Mouse (Mus musculus) G1E (cell line): Measurements from ENCODE around the gene Gbp2b. TPM values are rescaled to one million over a fixed set of nuclear protein-coding genes. Genes with fewer than 3 reads are reported as not detected.
A peak's percentile ranks its signal among the peaks of the same experiment; 100 is the strongest.
"Not testable (repeated sequence)": the region's sequence is repeated elsewhere in the genome, so short reads cannot be mapped to it uniquely, and the experiment has no call there.

ENCODE experiments used
- ATAC-seq: 2 replicates; pipeline ENCODE4 v1.8.0; 2016; ENCODE audit warnings: mild to moderate bottlenecking; ENCODE audit not compliant: insufficient number of reproducible peaks, poor library complexity, low FRiP score, severe bottlenecking; ENCODE audit errors: extremely low read depth
- DNase-seq: peaks from one replicate; pipeline ENCODE4 v3.0.0; 2012; ENCODE audit warnings: low spot score
- H3K27me3 ChIP-seq: 2 replicates; pipeline ENCODE4 v1.6.1; 2012; ENCODE audit warnings: mild to moderate bottlenecking, low read length, inconsistent platforms; ENCODE audit not compliant: insufficient read depth
- H3K36me3 ChIP-seq: replicated peaks from 2 replicates; pipeline ENCODE3; 2012; ENCODE audit warnings: mild to moderate bottlenecking, inconsistent platforms
- H3K4me1 ChIP-seq: 2 replicates; pipeline ENCODE4 v1.6.1; 2012; ENCODE audit warnings: low read depth, low read length, inconsistent platforms, mixed read lengths; ENCODE audit not compliant: insufficient read depth
- H3K4me3 ChIP-seq: 2 replicates; pipeline ENCODE4 v1.5.1; 2012; ENCODE audit warnings: low read depth, mild to moderate bottlenecking, inconsistent platforms, low read length, moderate library complexity, mixed read lengths
- H3K9me3 ChIP-seq: replicated peaks from 2 replicates; pipeline ENCODE4 v1.6.1; 2012; ENCODE audit warnings: inconsistent platforms
- CTCF ChIP-seq: IDR thresholded peaks from 2 replicates; pipeline ENCODE4 v1.5.1; 2012; ENCODE audit warnings: low read depth, low read length, inconsistent platforms, mixed read lengths
- GATA1 ChIP-seq: IDR thresholded peaks from 2 replicates; pipeline ENCODE4 v1.6.1; 2012; ENCODE audit warnings: borderline replicate concordance, low read length, inconsistent platforms, mixed read lengths
- GATA2 ChIP-seq: IDR thresholded peaks from 2 replicates; pipeline ENCODE4 v1.6.1; 2012; ENCODE audit warnings: low read depth, low read length, inconsistent platforms, borderline replicate concordance
- POLR2AphosphoS5 ChIP-seq: IDR thresholded peaks from 2 replicates; pipeline ENCODE4 v1.6.1; 2012; ENCODE audit warnings: low read depth, low read length, inconsistent platforms; ENCODE audit not compliant: insufficient replicate concordance
- TAL1 ChIP-seq: conservative IDR thresholded peaks from 2 replicates; pipeline ENCODE4 v1.6.1; 2012; ENCODE audit warnings: low read depth, low read length, inconsistent platforms, mixed read lengths
- polyA plus RNA-seq: library from polyadenylated mRNA; stranded (reverse); fragments of >175 nt; gene quantifications from 2 replicates; pipeline ENCODE4 v1.2.3, GENCODE M21; 2012
- total RNA-seq, 2 experiments: library from RNA; stranded (forward) in 1 of 2; stranded (reverse) in 1 of 2; fragments of 200-1000 nt in 1 of 2; fragments of >200 nt in 1 of 2; fragmentation: Nextera tagmentation in 1 of 2; gene quantifications; 2 replicates each; pipeline ENCODE4 v1.2.3; 2014 to 2017

Gbp2b gene
- total and polyA plus RNA-seq, 3 experiments, result 0.44 TPM; not detected in 2

DNA sequence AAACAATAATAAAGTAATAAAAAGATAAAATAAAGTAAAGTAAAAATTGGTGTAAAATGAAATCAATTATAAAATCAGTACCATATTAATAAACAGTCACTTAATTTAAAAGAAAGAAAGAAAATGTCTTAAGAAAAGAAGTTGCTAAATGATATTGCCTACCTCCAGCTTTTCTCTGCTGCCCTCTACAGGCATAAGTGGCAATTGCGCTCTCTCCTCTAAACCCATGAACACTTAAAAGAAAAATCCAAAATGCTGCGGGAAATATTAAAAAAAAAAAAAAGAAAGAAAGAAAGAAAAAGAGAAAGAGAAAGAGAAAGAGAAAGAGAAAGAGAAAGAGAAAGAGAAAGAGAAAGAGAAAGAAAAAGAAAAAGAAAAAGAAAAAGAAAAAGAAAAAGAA lies 51.3 kb downstream of the Gbp2b start:
- not testable (repeated sequence) for H3K9me3 ChIP-seq, H3K36me3 ChIP-seq, ATAC-seq, H3K4me1 ChIP-seq, H3K4me3 ChIP-seq, H3K27me3 ChIP-seq
- TF ChIP-seq CTCF, result peak; percentile 44; the same call in 1 of the 2 replicates
- peak; percentile 15 for DNase-seq

DNA sequence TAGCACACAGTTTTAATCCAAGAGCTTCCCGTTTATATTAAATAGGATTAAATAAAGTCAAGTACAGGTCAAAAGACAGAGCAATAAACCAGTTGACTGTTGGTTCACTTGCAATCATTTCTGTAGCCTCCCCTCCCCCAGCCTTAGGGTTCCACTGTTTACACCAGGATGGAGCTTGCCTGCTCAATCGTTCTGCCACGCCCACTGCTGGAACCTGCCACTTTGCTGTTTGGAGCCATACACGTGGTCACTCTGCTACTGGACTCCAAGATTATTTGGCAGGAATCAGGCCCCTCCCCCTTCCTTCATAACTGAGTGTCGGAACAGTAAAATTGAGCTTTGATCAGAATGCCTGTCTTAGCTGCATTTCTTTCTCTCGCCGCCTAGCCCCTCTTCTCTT lies 53.2 kb downstream of the Gbp2b start:
- ATAC-seq, H3K9me3 ChIP-seq, H3K4me1 ChIP-seq, H3K36me3 ChIP-seq, DNase-seq, H3K4me3 ChIP-seq, H3K27me3 ChIP-seq: not testable (repeated sequence)

DNA sequence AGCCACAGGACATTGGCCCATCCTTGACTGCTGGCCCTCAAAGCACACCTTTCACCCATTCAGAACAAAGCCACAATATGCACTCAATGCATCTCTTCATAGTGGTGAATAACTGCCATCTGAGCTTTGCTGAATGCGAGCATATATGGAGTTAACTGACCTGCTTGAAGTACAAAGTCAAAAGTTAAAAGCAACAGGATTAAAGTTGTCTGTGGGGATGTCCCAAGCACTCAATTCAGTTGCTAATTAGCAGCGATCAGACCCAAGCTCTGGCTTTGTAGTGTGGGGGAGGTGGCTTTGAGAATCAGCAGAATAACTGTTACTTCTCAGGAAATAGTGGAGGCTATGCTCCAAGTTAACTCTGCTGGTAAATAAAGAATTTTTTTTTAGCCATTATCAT lies 55.6 kb downstream of the Gbp2b start:
- no peaks in the 10 kb centered on the region for H3K36me3 ChIP-seq
- ATAC-seq (no peak), DNase-seq (no peak)
- H3K9me3 ChIP-seq, result no peaks in the 10 kb centered on the region
- TF ChIP-seq GATA2 (no peak), CTCF (no peak), TAL1 (no peak), POLR2AphosphoS5 (no peak), GATA1 (no peak)
- no peak overlapping the region for H3K4me3 ChIP-seq
- H3K27me3 ChIP-seq, result 0 out of 2 replicates have a peak, but pooled peaks cover 2% of the 10 kb centered on the region
- no peaks in the 10 kb centered on the region for H3K4me1 ChIP-seq

DNA sequence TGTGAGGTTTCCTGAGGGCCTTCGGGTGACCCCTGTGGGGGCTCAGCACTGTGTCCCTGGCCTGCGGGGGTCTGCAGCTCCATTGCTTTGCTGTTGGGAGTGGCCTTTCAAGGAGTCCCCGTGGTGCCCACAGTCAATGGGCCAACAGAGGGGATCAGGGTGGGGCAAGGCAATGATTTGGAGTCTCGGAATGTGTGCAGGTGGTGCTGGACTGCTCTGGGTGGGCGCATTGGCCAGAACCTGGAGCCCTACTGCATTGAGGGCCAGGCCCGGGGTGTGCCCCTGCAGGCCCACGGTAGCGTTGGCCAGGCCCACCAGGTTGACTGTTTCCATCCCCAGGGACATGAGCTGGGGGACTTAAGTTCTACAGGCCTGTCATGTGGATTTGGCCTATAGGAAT lies 70.1 kb downstream of the Gbp2b start:
- no peak overlapping the region for H3K4me3 ChIP-seq
- H3K27me3 ChIP-seq, result peaks cover 3% of the 10 kb centered on the region; the same call in 1 of the 2 replicates
- no peaks in the 10 kb centered on the region for H3K36me3 ChIP-seq
- no peak for DNase-seq
- H3K4me1 ChIP-seq, result no peaks in the 10 kb centered on the region
- TF ChIP-seq POLR2AphosphoS5 (no peak), TAL1 (no peak), GATA1 (no peak), CTCF (no peak), GATA2 (no peak)
- no peak for ATAC-seq
- peaks cover 8% of the 10 kb centered on the region for H3K9me3 ChIP-seq

Other genes with a start within 250 kb of the Gbp2b start
- 55.7 and 57.9 TPM in 2 replicates for gene Pdlim5, start 199.2 kb upstream of the Gbp2b start, total RNA-seq (2014; fragmentation: Nextera tagmentation)
- gene Pdlim5, start 199.2 kb upstream of the Gbp2b start, total RNA-seq (2017), result 27.6 and 33.4 TPM in 2 replicates
- 32.5 and 36.9 TPM in 2 replicates for gene Pdlim5, start 199.2 kb upstream of the Gbp2b start, polyA plus RNA-seq
- gene Gbp5, start 100.9 kb upstream of the Gbp2b start, total RNA-seq (2014; fragmentation: Nextera tagmentation), result not detected in 2 replicates
- gene Gbp5, start 100.9 kb upstream of the Gbp2b start, total RNA-seq (2017), result 0.05 and 0.12 TPM in 2 replicates
- not detected in 2 replicates for gene Gbp5, start 100.9 kb upstream of the Gbp2b start, polyA plus RNA-seq
- 11.2 and 12.3 TPM in 2 replicates for gene Gbp7, start 64.5 kb upstream of the Gbp2b start, total RNA-seq (2014; fragmentation: Nextera tagmentation)
- gene Gbp7, start 64.5 kb upstream of the Gbp2b start, total RNA-seq (2017), result 8.0 and 8.4 TPM in 2 replicates
- gene Gbp7, start 64.5 kb upstream of the Gbp2b start, polyA plus RNA-seq, result 0.21 and 0.30 TPM in 2 replicates
- gene Gbp3, start 34.8 kb upstream of the Gbp2b start, total RNA-seq (2014; fragmentation: Nextera tagmentation), result not detected in 2 replicates
- 0.12 and 0.27 TPM in 2 replicates for gene Gbp3, start 34.8 kb upstream of the Gbp2b start, total RNA-seq (2017)
- gene Gbp3, start 34.8 kb upstream of the Gbp2b start, polyA plus RNA-seq, result not detected in 2 replicates
- gene Gbp2, start 25.8 kb downstream of the Gbp2b start, total RNA-seq (2014; fragmentation: Nextera tagmentation), result 0.29 and 0.30 TPM in 2 replicates
- gene Gbp2, start 25.8 kb downstream of the Gbp2b start, total RNA-seq (2017), result 0.46 and 0.87 TPM in 2 replicates
- not detected in 2 replicates for gene Gbp2, start 25.8 kb downstream of the Gbp2b start, polyA plus RNA-seq
- not detected in 2 replicates for gene Kyat3, start 106.2 kb downstream of the Gbp2b start, total RNA-seq (2014; fragmentation: Nextera tagmentation)
- gene Kyat3, start 106.2 kb downstream of the Gbp2b start, total RNA-seq (2017), result 0.17 and 0.22 TPM in 2 replicates
- gene Kyat3, start 106.2 kb downstream of the Gbp2b start, polyA plus RNA-seq, result not detected in 2 replicates
- gene Gtf2b, start 170.2 kb downstream of the Gbp2b start, total RNA-seq (2014; fragmentation: Nextera tagmentation), result 64.3 and 67.3 TPM in 2 replicates
- gene Gtf2b, start 170.2 kb downstream of the Gbp2b start, total RNA-seq (2017), result 156 and 159 TPM in 2 replicates
- gene Gtf2b, start 170.2 kb downstream of the Gbp2b start, polyA plus RNA-seq, result 2.5 and 3.4 TPM in 2 replicates